Mouse (Mus musculus): ENCODE data around the gene Diras2.

DNA sequence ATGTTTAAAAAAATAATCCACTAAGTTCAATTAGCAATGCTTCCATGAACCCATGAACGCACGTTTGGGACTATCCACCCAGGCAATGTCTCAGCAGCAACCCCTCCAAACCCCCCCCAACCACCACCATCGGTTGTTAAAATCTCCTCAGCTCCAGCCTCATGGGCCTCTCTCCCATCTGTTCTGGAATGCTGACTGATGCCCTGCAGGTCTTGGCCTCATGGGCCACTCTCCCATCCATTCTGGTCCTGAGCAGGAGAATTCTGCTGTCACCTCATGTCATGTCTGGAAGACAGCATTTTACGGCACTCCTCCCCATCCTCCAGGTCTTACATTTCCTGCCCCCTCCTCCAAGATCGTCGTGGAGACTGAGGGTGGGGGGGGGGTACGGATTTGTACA lies 71.1 kb downstream of the Diras2 start:
- TF ChIP-seq CTCF (conservative IDR thresholded peaks at IDR 0.05; ENCODE audit: insufficient read depth, insufficient read length, low read depth, low read length) (no peak), POLR2A (IDR thresholded peaks at IDR 0.05; ENCODE audit: low read depth, low read length) (no peak)

Data from kidney, adult 2 months (tissue).